Mouse (Mus musculus): ENCODE measurements at regions not wholly inside any gene's neighbourhood (a gene's known extent, or its start where the extent isn't known, plus 50 kb on each side); places are given as distances from the start of the nearest gene placed in this dataset.

DNA sequence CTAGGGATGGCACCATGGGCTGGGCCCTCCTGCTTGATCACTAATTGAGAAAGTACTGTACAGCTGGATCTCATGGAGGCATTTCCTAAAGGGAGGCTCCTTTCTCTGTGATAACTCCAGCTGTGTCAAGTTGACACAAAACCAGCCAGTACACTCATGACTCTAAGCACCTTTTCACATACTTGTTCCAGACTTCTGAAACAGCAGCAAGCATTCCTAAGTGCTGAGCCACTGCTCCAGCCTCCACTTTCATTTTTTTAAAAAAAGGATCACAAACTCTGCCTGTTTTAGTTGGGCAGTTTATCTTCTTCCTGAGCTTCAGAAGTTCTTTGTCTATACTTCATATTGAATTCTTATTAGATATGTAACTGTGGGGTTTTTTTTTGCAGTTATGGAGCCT lies 56.0 kb upstream of the Gpc4 start:
- DNase-seq (ENCODE audit: low read depth): no peak
- TF ChIP-seq CTCF (IDR thresholded peaks at IDR 0.05; ENCODE audit: borderline replicate concordance, extremely low read depth, insufficient read depth, insufficient read length) (no peak), POLR2A (IDR thresholded peaks at IDR 0.05; ENCODE audit: borderline replicate concordance, extremely low read depth, insufficient read depth, insufficient read length, poor library complexity, severe bottlenecking) (no peak)

DNA sequence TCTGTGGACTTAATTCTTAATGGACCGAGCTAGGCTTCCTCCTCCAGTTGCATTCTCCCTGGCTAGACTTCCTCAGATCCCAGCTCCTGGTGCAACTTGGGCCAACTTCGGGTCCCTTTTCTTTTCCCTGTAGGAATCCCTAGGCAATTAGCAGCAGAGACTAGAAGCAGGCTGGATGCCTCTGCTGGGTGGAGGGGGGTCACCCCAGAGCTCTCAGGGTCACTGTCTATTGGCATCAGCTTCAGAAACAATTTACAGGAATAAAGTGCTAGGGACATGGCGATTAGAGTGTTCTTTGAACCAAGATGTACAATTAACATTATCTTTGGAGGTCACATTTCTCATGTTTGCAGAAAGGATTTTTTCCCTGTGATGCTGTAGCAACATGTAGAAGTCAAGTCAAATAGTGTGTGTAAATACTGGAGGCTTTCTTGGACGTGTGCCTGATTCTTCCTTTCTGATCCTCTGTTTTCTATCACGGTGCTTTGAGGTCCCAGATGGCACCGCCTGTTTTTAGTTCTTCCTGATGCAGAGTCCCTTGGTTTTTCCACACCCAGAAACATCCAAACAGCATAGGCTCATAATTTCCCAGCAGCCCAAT lies 52.2 kb upstream of the Gpc4 start:
- TF ChIP-seq POLR2A (IDR thresholded peaks at IDR 0.05; ENCODE audit: borderline replicate concordance, extremely low read depth, insufficient read depth, insufficient read length, poor library complexity, severe bottlenecking) (no peak), CTCF (IDR thresholded peaks at IDR 0.05; ENCODE audit: borderline replicate concordance, extremely low read depth, insufficient read depth, insufficient read length) (no peak)
- DNase-seq (ENCODE audit: low read depth): peak; percentile 17
